Mouse (Mus musculus) ES-E14 (cell line): ENCODE results near the gene Fau. TPM values are rescaled to one million over a fixed set of nuclear protein-coding genes. Genes with fewer than 3 reads are reported as not detected.

Source experiments
- DNase-seq: peaks from one replicate; pipeline ENCODE4 v3.0.0-alpha.2; 2013; ENCODE audit warnings: low read depth, low spot score
- H3K27ac ChIP-seq: 2 replicates; pipeline ENCODE4 v1.5.1; 2012; ENCODE audit warnings: low read depth, mild to moderate bottlenecking, low read length, moderate library complexity, mixed read lengths; ENCODE audit not compliant: poor library complexity, insufficient read depth, severe bottlenecking
- H3K36me3 ChIP-seq: 2 replicates; pipeline ENCODE4 v1.6.1; 2012; ENCODE audit warnings: mild to moderate bottlenecking, low read length, moderate library complexity, mixed read lengths; ENCODE audit not compliant: control insufficient read depth, poor library complexity, insufficient read depth, severe bottlenecking
- H3K4me1 ChIP-seq, 2 experiments: fragments of 150-350 bp in 1 of 2; sonication (generic) in 1 of 2; 2 replicates each; pipeline ENCODE4 v1.6.1; 2012; ENCODE audit warnings: low read length in 2 of 2, mild to moderate bottlenecking in 1 of 2, mixed read lengths in 1 of 2; ENCODE audit not compliant: control insufficient read depth in 2 of 2, insufficient read depth in 2 of 2, poor library complexity in 1 of 2
- H3K4me3 ChIP-seq, 2 experiments: fragments of 150-350 bp in 1 of 2; sonication (generic) in 1 of 2; 2 replicates each; pipeline ENCODE4 v1.5.1; 2012; ENCODE audit warnings: low read length in 2 of 2, low read depth in 1 of 2, mild to moderate bottlenecking in 1 of 2, mixed read lengths in 1 of 2; ENCODE audit not compliant: insufficient read depth in 1 of 2, poor library complexity in 1 of 2, severe bottlenecking in 1 of 2
- H3K9ac ChIP-seq: 2 replicates; pipeline ENCODE4 v1.6.1; 2012; ENCODE audit warnings: low read depth, mild to moderate bottlenecking, low read length, mixed read lengths; ENCODE audit not compliant: poor library complexity, insufficient read depth, severe bottlenecking
- H3K9me3 ChIP-seq: fragments of 150-350 bp; sonication (generic); 2 replicates; pipeline ENCODE4 v1.6.1; 2012; ENCODE audit warnings: low read depth, mild to moderate bottlenecking, low read length; ENCODE audit not compliant: control insufficient read depth, insufficient read depth
- CHD2 ChIP-seq: IDR thresholded peaks from 2 replicates; pipeline ENCODE4 v1.6.1; 2014; ENCODE audit warnings: mild to moderate bottlenecking, low read depth, low read length, inconsistent platforms
- HCFC1 ChIP-seq: IDR thresholded peaks from 2 replicates; pipeline ENCODE4 v1.6.1; 2012; ENCODE audit warnings: low read length, inconsistent platforms, borderline replicate concordance; ENCODE audit not compliant: insufficient read depth
- MAFK ChIP-seq: IDR thresholded peaks from 2 replicates; pipeline ENCODE4 v1.6.1; 2014; ENCODE audit warnings: mild to moderate bottlenecking, low read depth, low read length, inconsistent platforms; ENCODE audit not compliant: insufficient read depth
- ZC3H11A ChIP-seq: IDR thresholded peaks from 2 replicates; pipeline ENCODE4 v1.6.1; 2012; ENCODE audit warnings: low read depth, mild to moderate bottlenecking, inconsistent platforms, low read length, borderline replicate concordance
- ZNF384 ChIP-seq: IDR thresholded peaks from 2 replicates; pipeline ENCODE4 v1.6.1; 2012; ENCODE audit warnings: low read depth, low read length, inconsistent platforms
- in situ Hi-C, 2 experiments: fragments of 600-800 bp; cut with MboI; formaldehyde crosslinking; loops; one replicate each; pipeline ENCODE4 v1.15.1; 2025; ENCODE audit warnings: low sequenced_read_pairs in 2 of 2, inconsistent platforms in 1 of 2; ENCODE audit not compliant: unreplicated experiment in 2 of 2
- total RNA-seq: library from RNA; depleted of rRNA; stranded (reverse); fragments of 300-350 nt; gene quantifications from 2 replicates; pipeline ENCODE4 v1.2.3, GENCODE M21; 2012

Gene Fau
- total RNA-seq, 1 experiment, result 1,510 TPM

DNA sequence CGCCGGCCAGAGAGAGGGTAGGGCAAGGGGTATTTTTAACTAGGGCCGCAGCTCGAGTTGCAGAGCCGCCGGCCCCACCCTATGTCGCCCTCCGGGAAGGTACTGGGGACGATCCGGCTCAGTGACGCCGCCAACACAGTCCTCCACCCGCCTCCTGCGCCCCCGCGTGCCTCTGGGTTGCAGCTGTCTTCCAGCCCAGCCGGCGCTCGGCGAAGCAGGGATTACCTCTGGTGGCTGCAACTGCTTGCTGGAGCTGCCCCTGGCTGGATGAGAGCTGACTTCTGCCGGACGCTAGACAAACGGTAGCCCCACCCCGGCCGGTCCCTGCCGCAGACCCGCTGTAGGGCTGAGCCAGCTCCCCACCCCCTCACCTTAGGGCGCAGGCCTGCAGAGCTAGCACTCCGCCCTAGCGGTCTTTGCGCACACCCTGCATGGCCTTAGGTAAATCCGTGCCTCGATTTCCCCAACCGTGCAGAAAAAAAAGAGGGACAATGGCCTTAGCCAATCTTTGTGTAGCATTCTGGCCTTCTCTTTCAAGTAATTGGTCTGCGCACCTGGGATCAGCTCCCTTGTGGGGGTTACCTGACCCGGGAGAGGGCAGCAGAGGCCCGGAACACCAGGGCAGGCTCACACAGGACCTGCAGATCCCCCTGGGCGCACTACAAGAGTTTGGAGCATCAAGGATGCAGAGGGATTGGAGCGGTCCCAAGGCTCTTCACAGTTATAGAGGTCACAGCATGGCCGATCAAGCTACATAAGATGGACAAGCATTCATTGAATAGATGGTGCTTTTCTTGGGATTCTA lies 41.9 kb upstream of the Fau start, which contains the start of gene Capn1:
Capn1 (minus strand) TSS at position 387 of the 805 bp plus-strand sequence.
- in situ Hi-C loops, result no loop called here
- H3K4me3 ChIP-seq, result peak within 1 kb of the TSS; percentile 66 to 71
- H3K27ac ChIP-seq, result no peak within 1 kb of the TSS; the same call in 1 of the 2 replicates
- H3K36me3 ChIP-seq, result no peaks in the 10 kb centered on the region
- peaks cover under 1 to 12% of the 10 kb centered on the region in 2 experiments; a peak in 2 of 4 replicates for H3K4me1 ChIP-seq
- DNase-seq, result no peak
- no peaks in the 10 kb centered on the region for H3K9me3 ChIP-seq
- peak within 1 kb of the TSS; percentile 49 for H3K9ac ChIP-seq
- TF ChIP-seq ZC3H11A (no peak), CHD2 (no peak), ZNF384 (no peak), MAFK (no peak), HCFC1 (no peak)

- in situ Hi-C loops, result no loop called here
These were observed 41.1 kb upstream of the Fau start for GRCm38 (mm10) chr19:6016532-6016931.

DNA sequence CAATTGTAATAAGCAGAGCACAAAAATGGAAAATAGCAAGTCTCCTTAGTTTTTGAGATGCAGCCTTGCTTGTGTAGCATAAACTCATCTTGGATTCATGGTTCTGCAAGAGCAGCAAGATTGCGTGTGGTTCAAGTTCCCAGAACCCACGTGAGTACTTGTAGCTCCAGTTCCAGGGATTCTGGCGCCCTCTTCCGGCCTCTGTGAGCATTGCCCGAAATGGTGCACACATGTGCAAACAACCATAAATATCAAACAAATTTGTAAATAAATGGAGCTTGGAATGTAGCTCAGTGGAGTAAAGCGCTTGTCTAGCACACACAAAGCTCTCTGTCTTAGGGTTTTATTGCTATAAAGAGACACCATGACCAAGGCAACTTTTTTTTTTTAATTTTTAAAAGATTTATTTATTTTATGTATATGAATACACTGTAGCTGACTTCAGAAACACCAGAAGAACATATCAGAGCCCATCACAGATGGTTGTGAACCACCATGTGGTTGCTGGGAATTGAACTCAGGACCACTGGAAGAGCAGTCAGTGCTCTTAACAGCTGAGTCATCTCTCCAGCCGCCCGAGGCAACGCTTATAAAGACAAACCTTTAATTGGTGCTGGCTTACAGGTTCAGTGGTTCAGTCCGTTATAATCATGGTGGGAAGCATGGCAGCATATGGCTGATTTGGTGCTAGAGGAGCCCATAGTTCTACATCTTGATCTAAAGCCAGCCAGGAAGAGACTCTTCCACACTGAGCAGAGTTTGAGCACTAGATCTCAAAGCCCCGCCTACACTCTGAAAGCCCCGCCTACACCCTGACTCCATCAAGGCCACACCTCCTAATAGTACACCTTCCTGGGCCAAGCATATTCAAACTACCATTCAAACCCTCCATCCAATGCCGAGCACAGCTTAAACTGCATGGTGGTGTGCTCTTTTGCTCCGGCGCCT lies 39.2 kb upstream of the Fau start:
- Histone ChIP-seq H3K27ac (no peak overlapping the region; the same call in 1 of the 2 replicates), H3K9me3 (no peaks in the 10 kb centered on the region), H3K9ac (peak overlapping the region; percentile 23; the same call in 1 of the 2 replicates), H3K4me3 (peak overlapping the region; percentile 40 to 46), H3K4me1 (peaks cover 0 to 12% of the 10 kb centered on the region in 2 experiments; a peak in 2 of 4 replicates), H3K36me3 (no peaks in the 10 kb centered on the region)
- TF ChIP-seq MAFK (peak; percentile 62), ZNF384 (no peak)
- DNase-seq, result peak; percentile 96
- in situ Hi-C loops, result no loop called here

More at GRCm38 (mm10) chr19:6016532-6016931, 41.1 kb upstream of the Fau start:
- Histone ChIP-seq H3K36me3 (no peaks in the 10 kb centered on the region), H3K9me3 (no peaks in the 10 kb centered on the region), H3K4me1 (peaks cover 0 to 6% of the 10 kb centered on the region in 2 experiments; a peak in 2 of 4 replicates), H3K4me3 (0 out of 4 replicates have a peak overlapping the region, but pooled peaks have one; percentile 66 to 71), H3K27ac (no peak overlapping the region), H3K9ac (no peak overlapping the region)
- no peak for DNase-seq
- TF ChIP-seq HCFC1 (no peak), MAFK (no peak), ZC3H11A (no peak), CHD2 (no peak), ZNF384 (no peak)

DNA sequence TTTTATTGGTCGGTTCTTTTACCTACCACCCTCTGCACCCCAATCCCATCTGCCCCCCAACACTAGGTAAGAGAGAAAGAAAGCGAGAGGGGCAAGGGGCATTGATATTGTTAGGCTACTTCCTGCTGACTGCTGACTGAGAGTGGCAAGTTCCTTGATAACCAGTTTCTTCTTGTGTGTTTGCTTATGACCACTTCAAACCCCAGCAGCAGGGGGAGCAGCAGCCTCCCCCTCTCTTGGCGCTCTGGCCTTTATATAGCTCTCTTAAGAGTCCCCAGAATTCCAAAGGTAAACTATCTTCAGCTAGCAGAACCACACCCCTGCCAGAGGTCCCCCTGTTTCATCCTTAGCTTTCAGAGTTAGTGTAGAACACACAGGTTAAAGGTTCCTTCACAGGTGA lies 37.4 kb upstream of the Fau start:
- Histone ChIP-seq H3K4me3 (no peak overlapping the region), H3K36me3 (no peaks in the 10 kb centered on the region), H3K9ac (no peak overlapping the region), H3K9me3 (no peaks in the 10 kb centered on the region), H3K4me1 (peaks cover 0 to 8% of the 10 kb centered on the region in 2 experiments; a peak in 2 of 4 replicates), H3K27ac (no peak overlapping the region)
- no peak for DNase-seq
- TF ChIP-seq ZC3H11A (no peak), HCFC1 (no peak), ZNF384 (no peak), MAFK (no peak), CHD2 (no peak)
- in situ Hi-C loops, result no loop called here
